Comparison of ENCODE assay signal across 10 mouse cellular contexts in the genomic region with DNA sequence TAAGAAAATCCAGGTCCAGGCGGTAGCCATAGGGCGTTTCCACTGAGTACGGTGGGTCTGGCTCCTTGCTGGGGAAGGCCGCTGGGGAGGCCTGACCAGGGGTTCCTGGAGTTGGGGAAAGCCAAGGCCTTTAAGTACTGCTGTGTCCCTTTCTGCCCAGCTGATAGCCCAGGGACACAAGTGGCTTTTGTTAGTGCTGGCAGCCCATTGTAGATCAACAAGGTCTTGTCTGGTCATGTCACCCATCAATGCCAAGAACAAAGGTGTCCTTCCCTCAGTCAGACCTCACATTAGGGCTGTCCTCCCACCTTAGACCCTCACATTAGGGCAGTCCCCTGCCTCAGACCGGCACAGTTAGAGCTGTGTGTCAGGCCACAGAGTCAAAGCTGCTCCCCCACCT. TPM values are rescaled to one million over a fixed set of nuclear protein-coding genes. Genes with fewer than 3 reads are reported as not detected.
DNase-seq lines count a peak whose midpoint lies in the region; ATAC-seq and TF ChIP-seq lines count a peak whose summit lies in the region.
"Had no signal": no experiment of that assay in that cellular context is flagged by ENCODE, and none has a peak within 500 bp of the region (broad histone marks: within the 10 kb centered on the region; RNA-seq: fewer than 3 reads in every experiment).

No protein-coding gene starts in this region.

- TF ChIP-seq EP300 in stomach, postnatal 0 days (optimal IDR thresholded peaks at IDR 0.05), result no peak

- 73% methylated on average over 5 of the region's 5 CpGs for WGBS in hindbrain, embryonic 12.5 days
- WGBS in hindbrain, embryonic 13.5 days, result 73% methylated on average over 5 of the region's 5 CpGs
- 74% methylated on average over 5 of the region's 5 CpGs for WGBS in stomach, embryonic 14.5 days
- WGBS in stomach, postnatal 0 days, result 72% methylated on average over 5 of the region's 5 CpGs
- 64% methylated on average over 5 of the region's 5 CpGs for WGBS in stomach, embryonic 15.5 days

- no peak overlapping the region for H3K9ac ChIP-seq in hindbrain, embryonic 12.5 days
- H3K9ac ChIP-seq in hindbrain, embryonic 13.5 days, result no peak overlapping the region
- peak overlapping the region; percentile 26; the same call in 1 of the 2 replicates for H3K9ac ChIP-seq in stomach, embryonic 14.5 days (replicated peaks; ENCODE audit: low read depth, low read length)
- H3K9ac ChIP-seq in stomach, postnatal 0 days (ENCODE audit: low read length), result no peak overlapping the region
- no peak overlapping the region for H3K9ac ChIP-seq in stomach, embryonic 15.5 days

- H3K27ac ChIP-seq in hindbrain, embryonic 12.5 days, result no peak overlapping the region
- no peak overlapping the region for H3K27ac ChIP-seq in hindbrain, embryonic 13.5 days
- H3K27ac ChIP-seq in stomach, embryonic 14.5 days (ENCODE audit: low read length), result 0 out of 2 replicates have a peak overlapping the region, but pooled peaks have one; percentile 91
- H3K27ac ChIP-seq in stomach, postnatal 0 days (replicated peaks), result no peak overlapping the region
- no peak overlapping the region for H3K27ac ChIP-seq in stomach, embryonic 15.5 days

- no peak for ATAC-seq in hindbrain, embryonic 12.5 days (ENCODE audit: low FRiP score)
- no peak for ATAC-seq in hindbrain, embryonic 13.5 days (ENCODE audit: low FRiP score)
- no peak for ATAC-seq in stomach, embryonic 14.5 days (ENCODE audit: insufficient number of reproducible peaks, insufficient read depth, low FRiP score, low read depth)
- no peak for ATAC-seq in stomach, postnatal 0 days (ENCODE audit: low FRiP score, low TSS enrichment)
- no peak for ATAC-seq in stomach, embryonic 15.5 days (ENCODE audit: insufficient read depth, low FRiP score, low read depth)

- peak overlapping the region; percentile 32; the same call in 1 of the 2 replicates for H3K4me2 ChIP-seq in hindbrain, embryonic 12.5 days (replicated peaks)
- H3K4me2 ChIP-seq in hindbrain, embryonic 13.5 days, result no peak overlapping the region
- H3K4me2 ChIP-seq in stomach, embryonic 14.5 days (replicated peaks; ENCODE audit: low read depth, low read length), result peak overlapping the region; percentile 57
- H3K4me2 ChIP-seq in stomach, postnatal 0 days (replicated peaks; ENCODE audit: low read depth), result no peak overlapping the region; the same call in 1 of the 2 replicates
- H3K4me2 ChIP-seq in stomach, embryonic 15.5 days, result peak overlapping the region; percentile 74

- TF ChIP-seq CTCF in stomach, postnatal 0 days (IDR thresholded peaks at IDR 0.05; ENCODE audit: low read depth), result no peak

- DNase-seq in stomach, postnatal 0 days (ENCODE audit: low spot score), result no peak
- peak; percentile 56 for DNase-seq in fat pad, adult 2 months (ENCODE audit: extremely low read depth, low read depth, low spot score)
- DNase-seq in urinary bladder, postnatal 36 days (ENCODE audit: low spot score in 2 of 2), result no peak
- no peak for DNase-seq in cerebellum, postnatal 14 days
- DNase-seq: thymus, postnatal 25 days had no signal

- H3K36me3 ChIP-seq in hindbrain, embryonic 12.5 days, result peaks cover 18% of the 10 kb centered on the region
- H3K36me3 ChIP-seq in hindbrain, embryonic 13.5 days, result no peaks in the 10 kb centered on the region
- peaks cover 34% of the 10 kb centered on the region for H3K36me3 ChIP-seq in stomach, embryonic 14.5 days (ENCODE audit: control insufficient read depth, insufficient read depth, low read length)
- peaks cover 15% of the 10 kb centered on the region for H3K36me3 ChIP-seq in stomach, postnatal 0 days (ENCODE audit: control insufficient read depth, insufficient read depth, low read length)
- peaks cover 30% of the 10 kb centered on the region for H3K36me3 ChIP-seq in stomach, embryonic 15.5 days
- H3K36me3 ChIP-seq: G1E had no signal

- H3K4me1 ChIP-seq in hindbrain, embryonic 12.5 days, result peaks cover 27% of the 10 kb centered on the region
- H3K4me1 ChIP-seq in hindbrain, embryonic 13.5 days (replicated peaks), result peaks cover 47% of the 10 kb centered on the region
- H3K4me1 ChIP-seq in stomach, embryonic 14.5 days (ENCODE audit: control insufficient read depth, insufficient read depth, low read length), result peaks cover 42% of the 10 kb centered on the region
- 0 out of 2 replicates have a peak, but pooled peaks cover 2% of the 10 kb centered on the region for H3K4me1 ChIP-seq in stomach, postnatal 0 days (replicated peaks; ENCODE audit: control insufficient read depth, insufficient read depth)
- peaks cover 48% of the 10 kb centered on the region for H3K4me1 ChIP-seq in stomach, embryonic 15.5 days

- no peaks in the 10 kb centered on the region for H3K9me3 ChIP-seq in hindbrain, embryonic 12.5 days (replicated peaks)
- H3K9me3 ChIP-seq in hindbrain, embryonic 13.5 days, result no peaks in the 10 kb centered on the region
- no peaks in the 10 kb centered on the region for H3K9me3 ChIP-seq in stomach, embryonic 14.5 days (ENCODE audit: control insufficient read depth, low read depth, low read length)
- no peaks in the 10 kb centered on the region for H3K9me3 ChIP-seq in stomach, postnatal 0 days (ENCODE audit: control insufficient read depth, low read length)
- no peaks in the 10 kb centered on the region for H3K9me3 ChIP-seq in stomach, embryonic 15.5 days
- H3K9me3 ChIP-seq: G1E had no signal

- peaks cover 6% of the 10 kb centered on the region; the same call in 1 of the 2 replicates for H3K27me3 ChIP-seq in hindbrain, embryonic 12.5 days
- peaks cover 9% of the 10 kb centered on the region; the same call in 1 of the 2 replicates for H3K27me3 ChIP-seq in hindbrain, embryonic 13.5 days
- no peaks in the 10 kb centered on the region for H3K27me3 ChIP-seq in stomach, embryonic 14.5 days (ENCODE audit: control insufficient read depth, insufficient read depth, low read length)
- H3K27me3 ChIP-seq in stomach, postnatal 0 days (ENCODE audit: control insufficient read depth, insufficient read depth, low read length), result no peaks in the 10 kb centered on the region
- no peaks in the 10 kb centered on the region for H3K27me3 ChIP-seq in stomach, embryonic 15.5 days (replicated peaks)

- H3K4me3 ChIP-seq in hindbrain, embryonic 12.5 days, result no peak overlapping the region
- H3K4me3 ChIP-seq in hindbrain, embryonic 13.5 days, result no peak overlapping the region
- peak overlapping the region; percentile 58; the same call in 1 of the 2 replicates for H3K4me3 ChIP-seq in stomach, embryonic 14.5 days (ENCODE audit: low read depth, low read length)
- H3K4me3 ChIP-seq in stomach, postnatal 0 days (ENCODE audit: low read depth, low read length), result no peak overlapping the region
- H3K4me3 ChIP-seq in stomach, embryonic 15.5 days (replicated peaks), result no peak overlapping the region; the same call in 1 of the 2 replicates

RNA-seq across cellular contexts. Expression of a gene that starts 3.0 kb away (rescaled TPM):
- polyA plus RNA-seq in hindbrain, embryonic 12.5 days (2016; fragmentation: Nextera tagmentation; extraction: Ambion mirVana), result 10.6 and 11.2 TPM in 2 replicates
- 4.7 and 5.0 TPM in 2 replicates for polyA plus RNA-seq in hindbrain, embryonic 13.5 days (2015; fragmentation: Nextera tagmentation; extraction: Ambion mirVana)
- 10.3 and 10.4 TPM in 2 replicates for polyA plus RNA-seq in stomach, embryonic 14.5 days (2014; fragmentation: Nextera tagmentation; extraction: Ambion mirVana)
- polyA plus RNA-seq in stomach, postnatal 0 days (2015; fragmentation: Nextera tagmentation; extraction: Ambion mirVana), result 7.3 and 7.5 TPM in 2 replicates
- polyA plus RNA-seq in stomach, embryonic 15.5 days (2015; fragmentation: Nextera tagmentation; extraction: Ambion mirVana), result 21.1 and 22.7 TPM in 2 replicates
- polyA plus RNA-seq: G1E had no signal

RNA-seq across cellular contexts. Expression of a gene that starts 35.5 kb away (rescaled TPM):
- 61.6 and 68.2 TPM in 2 replicates for polyA plus RNA-seq in hindbrain, embryonic 12.5 days (2016; fragmentation: Nextera tagmentation; extraction: Ambion mirVana)
- polyA plus RNA-seq in hindbrain, embryonic 13.5 days (2015; fragmentation: Nextera tagmentation; extraction: Ambion mirVana), result 22.0 and 26.4 TPM in 2 replicates
- polyA plus RNA-seq in stomach, embryonic 14.5 days (2014; fragmentation: Nextera tagmentation; extraction: Ambion mirVana), result 111 and 120 TPM in 2 replicates
- polyA plus RNA-seq in stomach, postnatal 0 days (2015; fragmentation: Nextera tagmentation; extraction: Ambion mirVana), result 29.2 and 31.2 TPM in 2 replicates
- polyA plus RNA-seq in stomach, embryonic 15.5 days (2015; fragmentation: Nextera tagmentation; extraction: Ambion mirVana), result 110 and 119 TPM in 2 replicates

RNA-seq across cellular contexts. Expression of a gene that starts 39.7 kb away (rescaled TPM):
- polyA plus RNA-seq in hindbrain, embryonic 12.5 days (2016; fragmentation: Nextera tagmentation; extraction: Ambion mirVana), result 0.26 and 1.1 TPM in 2 replicates
- polyA plus RNA-seq in hindbrain, embryonic 13.5 days (2015; fragmentation: Nextera tagmentation; extraction: Ambion mirVana), result 0.39 and 0.53 TPM in 2 replicates
- polyA plus RNA-seq in stomach, embryonic 14.5 days (2014; fragmentation: Nextera tagmentation; extraction: Ambion mirVana), result 2.8 and 2.9 TPM in 2 replicates
- 2.1 and 2.2 TPM in 2 replicates for polyA plus RNA-seq in stomach, postnatal 0 days (2015; fragmentation: Nextera tagmentation; extraction: Ambion mirVana)
- 5.9 and 8.1 TPM in 2 replicates for polyA plus RNA-seq in stomach, embryonic 15.5 days (2015; fragmentation: Nextera tagmentation; extraction: Ambion mirVana)
- polyA plus RNA-seq: G1E had no signal

RNA-seq across cellular contexts. Expression of a gene that starts 56.9 kb away (rescaled TPM):
- 21.6 and 24.4 TPM in 2 replicates for polyA plus RNA-seq in hindbrain, embryonic 12.5 days (2016; fragmentation: Nextera tagmentation; extraction: Ambion mirVana)
- polyA plus RNA-seq in hindbrain, embryonic 13.5 days (2015; fragmentation: Nextera tagmentation; extraction: Ambion mirVana), result 17.2 and 18.2 TPM in 2 replicates
- 39.8 and 45.1 TPM in 2 replicates for polyA plus RNA-seq in stomach, embryonic 14.5 days (2014; fragmentation: Nextera tagmentation; extraction: Ambion mirVana)
- 13.5 and 14.1 TPM in 2 replicates for polyA plus RNA-seq in stomach, postnatal 0 days (2015; fragmentation: Nextera tagmentation; extraction: Ambion mirVana)
- 41.8 and 44.7 TPM in 2 replicates for polyA plus RNA-seq in stomach, embryonic 15.5 days (2015; fragmentation: Nextera tagmentation; extraction: Ambion mirVana)

Comparison
In these comparisons a context has a peak if more than half of its experiments do, and no peak if none do; other contexts are left out.
1. H3K4me2 ChIP-seq: peak in hindbrain, embryonic 12.5 days (single experiment), stomach, embryonic 14.5 days (single experiment) and stomach, embryonic 15.5 days (single experiment); none in hindbrain, embryonic 13.5 days (single experiment) and stomach, postnatal 0 days (single experiment).